Mouse (Mus musculus) Muller cell, postnatal 12 days (primary cell): ENCODE results near the gene Nr1h4.
"Not testable (repeated sequence)": the region's sequence is repeated elsewhere in the genome, so short reads cannot be mapped to it uniquely, and the experiment has no call there.

Experiments used
- DNase-seq: peaks from one replicate; pipeline ENCODE4 v3.0.0-alpha.2; 2015; ENCODE audit errors: inconsistent ontology term

Gene Nr1h4

GRCm38 (mm10) chr10:89532929-89533727 is at the start of gene Nr1h4:
Gene Nr1h4, minus strand, starts transcription at chr10:89533585.
- DNase-seq = peak; percentile 89

- DNase-seq = no peak
Observed at GRCm38 (mm10) chr10:89578801-89579200, 45.4 kb upstream of the Nr1h4 start.

GRCm38 (mm10) chr10:89577666-89578065 is 44.3 kb upstream of the Nr1h4 start:
- peak; percentile 1 for DNase-seq

GRCm38 (mm10) chr10:89573421-89573820 is 40.0 kb upstream of the Nr1h4 start:
- no peak for DNase-seq

GRCm38 (mm10) chr10:89572946-89573345 is 39.6 kb upstream of the Nr1h4 start:
- DNase-seq = no peak

- DNase-seq = no peak
Observed at GRCm38 (mm10) chr10:89567391-89567790, 34.0 kb upstream of the Nr1h4 start.

- no peak for DNase-seq
Observed at GRCm38 (mm10) chr10:89565301-89566022, 32.1 kb upstream of the Nr1h4 start.

- DNase-seq = no peak
Observed at GRCm38 (mm10) chr10:89562113-89562512, 28.7 kb upstream of the Nr1h4 start.

GRCm38 (mm10) chr10:89559351-89559750 is 26.0 kb upstream of the Nr1h4 start:
- DNase-seq = peak; percentile 88

GRCm38 (mm10) chr10:89554885-89555284 is 21.5 kb upstream of the Nr1h4 start:
- not testable (repeated sequence) for DNase-seq

- DNase-seq = not testable (repeated sequence)
Observed at GRCm38 (mm10) chr10:89553855-89554254, 20.5 kb upstream of the Nr1h4 start.

- DNase-seq = no peak
Observed at GRCm38 (mm10) chr10:89553015-89553414, 19.6 kb upstream of the Nr1h4 start.

- peak; percentile 89 for DNase-seq
Observed at GRCm38 (mm10) chr10:89551657-89552056, 18.3 kb upstream of the Nr1h4 start.

- DNase-seq = no peak
Observed at GRCm38 (mm10) chr10:89548028-89548427, 14.6 kb upstream of the Nr1h4 start.

- no peak for DNase-seq
Observed at GRCm38 (mm10) chr10:89546989-89547388, 13.6 kb upstream of the Nr1h4 start.

- no peak for DNase-seq
Observed at GRCm38 (mm10) chr10:89543867-89544266, 10.5 kb upstream of the Nr1h4 start.

GRCm38 (mm10) chr10:89542321-89542720 is 8.9 kb upstream of the Nr1h4 start:
- no peak for DNase-seq

- no peak for DNase-seq
Observed at GRCm38 (mm10) chr10:89532451-89532850, 934 bp downstream of the Nr1h4 start.

- DNase-seq = peak; percentile 61
Observed at GRCm38 (mm10) chr10:89531976-89532375, 1.4 kb downstream of the Nr1h4 start.

GRCm38 (mm10) chr10:89531194-89531634 is 2.2 kb downstream of the Nr1h4 start:
- peak; percentile 99 for DNase-seq

GRCm38 (mm10) chr10:89527054-89527453 is 6.3 kb downstream of the Nr1h4 start:
- peak; percentile 97 for DNase-seq

- DNase-seq = peak; percentile 46
Observed at GRCm38 (mm10) chr10:89525823-89526222, 7.6 kb downstream of the Nr1h4 start.

GRCm38 (mm10) chr10:89522481-89522880 is 10.9 kb downstream of the Nr1h4 start:
- no peak for DNase-seq
